In genomic region chr19:4624406-4625178, GRCm38 (mm10) we compare ENCODE assay signal across 8 mouse cellular contexts. TPM values are rescaled to one million over a fixed set of nuclear protein-coding genes. Genes with fewer than 3 reads are reported as not detected.
DNase-seq lines count a peak whose midpoint lies in the region; ATAC-seq and TF ChIP-seq lines count a peak whose summit lies in the region.

No protein-coding gene starts in this region.

- DNase-seq in heart, adult 2 months = no peak
- DNase-seq in heart, adult 18-20 months = no peak
- DNase-seq in G1E (ENCODE audit: low spot score) = no peak
- no peak for DNase-seq in hindbrain, embryonic 10.5 days (ENCODE audit: low spot score)
- DNase-seq in layer of hippocampus, adult 9-10 months (ENCODE audit: low spot score) = no peak
- DNase-seq in thymus, postnatal 36 days = no peak
- DNase-seq in ovary, postnatal 36 days (ENCODE audit: low spot score) = no peak

- H3K27ac ChIP-seq in heart, adult 2 months = peak overlapping the region; percentile 94
- H3K27ac ChIP-seq in hindbrain, embryonic 10.5 days = peak overlapping the region; percentile 97

- ATAC-seq in G1E (ENCODE audit: extremely low read depth, insufficient number of reproducible peaks, low FRiP score, poor library complexity, severe bottlenecking) = no peak
- 0 out of 2 replicates have a peak, but pooled peaks have one; percentile 5 for ATAC-seq in megakaryocyte progenitor cell, adult 5-6 weeks (replicated peaks; ENCODE audit: poor library complexity)

- WGBS in heart, adult 2 months = 28% methylated on average over 4 of the region's 4 CpGs
- WGBS in hindbrain, embryonic 10.5 days = 31% methylated on average over 4 of the region's 4 CpGs

- H3K36me3 ChIP-seq in heart, adult 2 months (ENCODE audit: control insufficient read depth, insufficient read depth, low read length) = no peaks in the 10 kb centered on the region
- peaks cover 57% of the 10 kb centered on the region for H3K36me3 ChIP-seq in G1E (replicated peaks)
- H3K36me3 ChIP-seq in hindbrain, embryonic 10.5 days = peaks cover 41% of the 10 kb centered on the region

- H3K4me1 ChIP-seq in heart, adult 2 months (ENCODE audit: control insufficient read depth, insufficient read depth, low read length) = peaks cover 4% of the 10 kb centered on the region
- peaks cover 41% of the 10 kb centered on the region for H3K4me1 ChIP-seq in G1E (ENCODE audit: insufficient read depth, low read depth, low read length)
- H3K4me1 ChIP-seq in hindbrain, embryonic 10.5 days (replicated peaks) = peaks cover 55% of the 10 kb centered on the region

- no peaks in the 10 kb centered on the region for H3K9me3 ChIP-seq in G1E (replicated peaks)
- no peaks in the 10 kb centered on the region for H3K9me3 ChIP-seq in hindbrain, embryonic 10.5 days

- no peaks in the 10 kb centered on the region for H3K27me3 ChIP-seq in heart, adult 2 months (ENCODE audit: control insufficient read depth, insufficient read depth, low read length)
- no peaks in the 10 kb centered on the region for H3K27me3 ChIP-seq in G1E (ENCODE audit: insufficient read depth, low read length)
- no peaks in the 10 kb centered on the region for H3K27me3 ChIP-seq in hindbrain, embryonic 10.5 days (ENCODE audit: insufficient read depth, poor library complexity, severe bottlenecking)

- TF ChIP-seq POLR2A in heart, adult 2 months (IDR thresholded peaks at IDR 0.05; ENCODE audit: insufficient read depth, low read depth, low read length) = no peak

- H3K4me3 ChIP-seq in heart, adult 2 months = peak overlapping the region; percentile 97
- H3K4me3 ChIP-seq in G1E (ENCODE audit: low read depth, low read length) = peak overlapping the region; percentile 91
- peak overlapping the region; percentile 84 for H3K4me3 ChIP-seq in hindbrain, embryonic 10.5 days

- H3K9ac ChIP-seq in heart, adult 2 months (ENCODE audit: low read depth, low read length) = peak overlapping the region; percentile 90

- intact Hi-C loops in heart, adult 2 months (cut with DNase I) = loop anchor here (5.0 to 10.0 kb wide), 3 partner anchors 127 to 338 kb away; partner anchors contain the start of genes 2010003K11Rik, Ctsf and Mrpl11

- no peaks in the 10 kb centered on the region; the same call in 1 of the 2 replicates for H3K79me2 ChIP-seq in heart, adult 2 months (replicated peaks; ENCODE audit: control insufficient read depth, insufficient read depth, low read length)

- no peak for TF ChIP-seq EP300 in heart, adult 2 months (IDR thresholded peaks at IDR 0.05; ENCODE audit: insufficient read depth, low read depth, low read length)

- TF ChIP-seq CTCF in heart, adult 2 months (IDR thresholded peaks at IDR 0.05) = no peak
- no peak for TF ChIP-seq CTCF in G1E (IDR thresholded peaks at IDR 0.05; ENCODE audit: low read depth, low read length)

RNA-seq across cellular contexts. Expression of gene Rce1, which starts 0.8 kb away (rescaled TPM):
- total RNA-seq in heart, adult 2 months (2021) = 1 to 10 TPM; 7.1 to 8.7 TPM
- 35.7 and 37.3 TPM in 2 replicates for polyA plus RNA-seq in heart, adult 2 months (2012; rRNA removed)
- total RNA-seq in heart, adult 18-20 months (2021) = 10 to 100 TPM in 1 of 2 experiments, 1 to 10 TPM in 1; 9.1 to 10.3 TPM
- total RNA-seq in G1E (2014; fragmentation: Nextera tagmentation) (16.3 and 21.9 TPM in 2 replicates), G1E (2017) (16.0 and 19.7 TPM in 2 replicates)
- polyA plus RNA-seq in G1E (2012) = 16.1 and 33.9 TPM in 2 replicates
- 80.0 and 81.4 TPM in 2 replicates for polyA plus RNA-seq in hindbrain, embryonic 10.5 days (2016; fragmentation: Nextera tagmentation; extraction: Ambion mirVana)
- total RNA-seq in megakaryocyte progenitor cell, adult 5-6 weeks (2015) = 25.7 and 26.5 TPM in 2 replicates
- total RNA-seq in megakaryocyte progenitor cell, adult 5-6 weeks (2017) = 14.0 and 24.6 TPM in 2 replicates

RNA-seq across cellular contexts. Expression of gene Lrfn4, which starts 9.1 kb away (rescaled TPM):
- 1 to 10 TPM; 7.7 to 9.4 TPM for total RNA-seq in heart, adult 2 months (2021)
- polyA plus RNA-seq in heart, adult 2 months (2012; rRNA removed) = 12.4 and 15.3 TPM in 2 replicates
- 1 to 10 TPM; 5.4 to 8.5 TPM for total RNA-seq in heart, adult 18-20 months (2021)
- not detected in 2 replicates for total RNA-seq in G1E (2014; fragmentation: Nextera tagmentation)
- 0.35 and 0.49 TPM in 2 replicates for total RNA-seq in G1E (2017)
- polyA plus RNA-seq in G1E (2012) = 0.54 and 0.66 TPM in 2 replicates
- polyA plus RNA-seq in hindbrain, embryonic 10.5 days (2016; fragmentation: Nextera tagmentation; extraction: Ambion mirVana) = 5.9 and 8.2 TPM in 2 replicates
- 0.95 and 1.3 TPM in 2 replicates for total RNA-seq in megakaryocyte progenitor cell, adult 5-6 weeks (2015)
- total RNA-seq in megakaryocyte progenitor cell, adult 5-6 weeks (2017) = 2.9 and 3.3 TPM in 2 replicates
